Comparison of ENCODE assay signal across 9 mouse cellular contexts in genomic region chr2:31298814-31299213, GRCm38 (mm10). TPM values are rescaled to one million over a fixed set of nuclear protein-coding genes. Genes with fewer than 3 reads are reported as not detected.
A peak's percentile ranks its signal among the peaks of the same experiment; 100 is the strongest.
DNase-seq lines count a peak whose midpoint lies in the region; ATAC-seq and TF ChIP-seq lines count a peak whose summit lies in the region.
"Had no signal": no experiment of that assay in that cellular context is flagged by ENCODE, and none has a peak within 500 bp of the region (broad histone marks: within the 10 kb centered on the region; RNA-seq: fewer than 3 reads in every experiment).

No protein-coding gene starts in this region.

- DNase-seq in heart, postnatal 25 days (ENCODE audit: low spot score): no peak
- DNase-seq in MEL (ENCODE audit: low read depth, low spot score): peak; percentile 49
- DNase-seq in midbrain, embryonic 10.5 days (ENCODE audit: low spot score): no peak
- no peak for DNase-seq in layer of hippocampus, adult 9-10 months (ENCODE audit: low spot score)
- DNase-seq in left cerebral cortex, postnatal 10 days (ENCODE audit: extremely low spot score in 1 of 2, low spot score in 2 of 2): no peak
- DNase-seq in frontal cortex, adult 2 months (ENCODE audit: extremely low spot score in 1 of 2, low spot score in 1 of 2): no peak

- peak overlapping the region; percentile 74 for H3K4me2 ChIP-seq in heart, embryonic 14.5 days (ENCODE audit: low read length)
- peak overlapping the region; percentile 53 for H3K4me2 ChIP-seq in forebrain, embryonic 12.5 days

- WGBS in heart, embryonic 14.5 days: 23% methylated on average over 4 of the region's 4 CpGs
- 35% methylated on average over 4 of the region's 4 CpGs for WGBS in forebrain, embryonic 12.5 days
- 47% methylated on average over 4 of the region's 4 CpGs for WGBS in midbrain, embryonic 10.5 days

- H3K36me3 ChIP-seq in heart, embryonic 14.5 days (ENCODE audit: control insufficient read depth, insufficient read depth, low read length): peaks cover 5% of the 10 kb centered on the region
- H3K36me3 ChIP-seq in MEL (ENCODE audit: control insufficient read depth in 1 of 2, insufficient read depth in 2 of 2, low read length in 2 of 2): no peaks in the 10 kb centered on the region
- no peaks in the 10 kb centered on the region for H3K36me3 ChIP-seq in forebrain, embryonic 12.5 days (replicated peaks)
- H3K36me3 ChIP-seq in midbrain, embryonic 10.5 days: 0 out of 2 replicates have a peak, but pooled peaks cover 5% of the 10 kb centered on the region

- H3K9me3 ChIP-seq in heart, embryonic 14.5 days (ENCODE audit: control insufficient read depth, low read length): no peaks in the 10 kb centered on the region
- H3K9me3 ChIP-seq in MEL (replicated peaks; ENCODE audit: insufficient read depth, low read length): no peaks in the 10 kb centered on the region
- no peaks in the 10 kb centered on the region for H3K9me3 ChIP-seq in forebrain, embryonic 12.5 days
- H3K9me3 ChIP-seq in midbrain, embryonic 10.5 days (replicated peaks): no peaks in the 10 kb centered on the region

- ATAC-seq in heart, embryonic 14.5 days (ENCODE audit: insufficient number of reproducible peaks, insufficient read depth, low FRiP score, low read depth): no peak
- ATAC-seq in forebrain, embryonic 12.5 days (ENCODE audit: low FRiP score): no peak
- ATAC-seq: Patski had no signal

- no peak for TF ChIP-seq RAD21 in MEL (IDR thresholded peaks at IDR 0.05; ENCODE audit: low read depth, low read length)

- TF ChIP-seq POLR2A in MEL (IDR thresholded peaks at IDR 0.05; ENCODE audit: control insufficient read depth in 1 of 2, insufficient read depth in 1 of 2, low read depth in 1 of 2, low read length in 2 of 2, poor library complexity in 1 of 2): no peak

- TF ChIP-seq EP300 in MEL (IDR thresholded peaks at IDR 0.05; ENCODE audit: low read depth in 1 of 2, low read length in 2 of 2): no peak

- TF ChIP-seq CTCF in MEL (IDR thresholded peaks at IDR 0.05 in 2 of 3, conservative IDR thresholded peaks at IDR 0.05 in 1 of 3; ENCODE audit: control insufficient read depth in 1 of 3, insufficient read depth in 1 of 3, low read depth in 2 of 3, low read length in 3 of 3, poor library complexity in 1 of 3, severe bottlenecking in 1 of 3): no peak

- no peak overlapping the region for H3K9ac ChIP-seq in heart, embryonic 14.5 days (ENCODE audit: low read length)
- peak overlapping the region; percentile 62 for H3K9ac ChIP-seq in MEL (ENCODE audit: control insufficient read depth, low read depth, low read length, poor library complexity, severe bottlenecking)
- H3K9ac ChIP-seq in forebrain, embryonic 12.5 days: 0 out of 2 replicates have a peak overlapping the region, but pooled peaks have one; percentile 49

- H3K27me3 ChIP-seq in heart, embryonic 14.5 days (ENCODE audit: control insufficient read depth, insufficient read depth, low read length): no peaks in the 10 kb centered on the region
- H3K27me3 ChIP-seq in MEL (ENCODE audit: control insufficient read depth in 1 of 2, insufficient read depth in 2 of 2, low read length in 2 of 2): no peaks in the 10 kb centered on the region; a peak in 1 of 4 replicates
- H3K27me3 ChIP-seq in forebrain, embryonic 12.5 days: no peaks in the 10 kb centered on the region
- H3K27me3 ChIP-seq in midbrain, embryonic 10.5 days (ENCODE audit: low read depth, poor library complexity, severe bottlenecking): no peaks in the 10 kb centered on the region
- H3K27me3 ChIP-seq: Patski had no signal

- H3K27ac ChIP-seq in heart, embryonic 14.5 days (replicated peaks in 1 of 2; ENCODE audit: control insufficient read depth in 1 of 2, insufficient read depth in 1 of 2, low read depth in 2 of 2, low read length in 2 of 2): no peak overlapping the region
- H3K27ac ChIP-seq in MEL (ENCODE audit: control insufficient read depth, low read depth, low read length): no peak overlapping the region
- H3K27ac ChIP-seq in forebrain, embryonic 12.5 days: no peak overlapping the region
- peak overlapping the region; percentile 79 for H3K27ac ChIP-seq in midbrain, embryonic 10.5 days (replicated peaks)

- intact Hi-C loops in heart, postnatal 25 days (cut with DNase I): loop anchor here (5.0 kb wide), 1 partner anchor 83 kb away; no protein-coding TSS in a partner anchor
- intact Hi-C loops in left cerebral cortex, postnatal 10 days (cut with DNase I): loop anchor here (5.0 kb wide), 1 partner anchor 107 kb away; no protein-coding TSS in a partner anchor

- no peaks in the 10 kb centered on the region; the same call in 1 of the 2 replicates for H3K79me2 ChIP-seq in MEL (ENCODE audit: control insufficient read depth, insufficient read depth, low read length, poor library complexity)

- no peak overlapping the region; a peak in 1 of 4 replicates for H3K4me3 ChIP-seq in heart, embryonic 14.5 days (ENCODE audit: control insufficient read depth in 1 of 2, insufficient read depth in 1 of 2, low read depth in 1 of 2, low read length in 2 of 2)
- peak overlapping the region; percentile 80 to 99 for H3K4me3 ChIP-seq in MEL (ENCODE audit: control insufficient read depth in 1 of 2, insufficient read depth in 1 of 2, low read depth in 2 of 2, low read length in 2 of 2)
- peak overlapping the region; percentile 43 for H3K4me3 ChIP-seq in forebrain, embryonic 12.5 days (replicated peaks)
- H3K4me3 ChIP-seq in midbrain, embryonic 10.5 days: peak overlapping the region; percentile 57

- H3K4me1 ChIP-seq in heart, embryonic 14.5 days (ENCODE audit: control insufficient read depth in 2 of 2, insufficient read depth in 2 of 2, low read length in 2 of 2): peaks cover 4 to 10% of the 10 kb centered on the region in 2 experiments
- no peaks in the 10 kb centered on the region; a peak in 2 of 4 replicates for H3K4me1 ChIP-seq in MEL (ENCODE audit: control insufficient read depth in 1 of 2, insufficient read depth in 2 of 2, low read length in 2 of 2)
- peaks cover 14% of the 10 kb centered on the region for H3K4me1 ChIP-seq in forebrain, embryonic 12.5 days
- peaks cover 20% of the 10 kb centered on the region for H3K4me1 ChIP-seq in midbrain, embryonic 10.5 days

TF ChIP-seq in MEL, 35 proteins besides CTCF, POLR2A, EP300 and RAD21:
- TF ChIP-seq ZC3H11A (IDR thresholded peaks at IDR 0.05; ENCODE audit: low read depth, low read length) (no peak), TAL1 (IDR thresholded peaks at IDR 0.05; ENCODE audit: low read length) (no peak)

RNA-seq across cellular contexts. Expression of gene Hmcn2, which starts 15.4 kb away (rescaled TPM):
- polyA plus RNA-seq in heart, embryonic 14.5 days (2014; fragmentation: Nextera tagmentation; extraction: Ambion mirVana): 0.73 and 0.86 TPM in 2 replicates
- total RNA-seq in heart, postnatal 25 days (2021): 10 to 100 TPM; 13.2 to 14.5 TPM
- 0.03 TPM in 1 of 2 replicates, not detected in the other for total RNA-seq in MEL (2012; rRNA removed)
- polyA plus RNA-seq in MEL (2012; ENCODE audit: insufficient read depth in 1 of 2, insufficient read length in 2 of 2, low read depth in 1 of 2, low replicate concordance in 2 of 2, missing spikeins in 1 of 2): under 1 TPM in 1 of 2 experiments, not detected in 1; 0.18 TPM
- polyA plus RNA-seq in forebrain, embryonic 12.5 days (2016; fragmentation: Nextera tagmentation; extraction: Ambion mirVana): 0.08 and 0.09 TPM in 2 replicates
- 0.06 TPM in 1 of 2 replicates, not detected in the other for polyA plus RNA-seq in midbrain, embryonic 10.5 days (2016; fragmentation: Nextera tagmentation; extraction: Ambion mirVana)
- under 1 TPM; 0.22 to 0.39 TPM for total RNA-seq in left cerebral cortex, postnatal 10 days (2021)
- 2.0 TPM in 2 replicates for polyA plus RNA-seq in frontal cortex, adult 2 months (2012; rRNA removed)

RNA-seq across cellular contexts. Expression of gene Ncs1, which starts 53.2 kb away (rescaled TPM):
- polyA plus RNA-seq in heart, embryonic 14.5 days (2014; fragmentation: Nextera tagmentation; extraction: Ambion mirVana): 51.7 and 52.2 TPM in 2 replicates
- total RNA-seq in heart, postnatal 25 days (2021): 10 to 100 TPM; 11.3 to 11.6 TPM
- total RNA-seq in MEL (2012; rRNA removed): 10.5 and 14.5 TPM in 2 replicates
- 10 to 100 TPM in 1 of 2 experiments, not detected in 1; 17.6 TPM for polyA plus RNA-seq in MEL (2012; ENCODE audit: insufficient read depth in 1 of 2, insufficient read length in 2 of 2, low read depth in 1 of 2, low replicate concordance in 2 of 2, missing spikeins in 1 of 2)
- 65.3 and 70.0 TPM in 2 replicates for polyA plus RNA-seq in forebrain, embryonic 12.5 days (2016; fragmentation: Nextera tagmentation; extraction: Ambion mirVana)
- polyA plus RNA-seq in midbrain, embryonic 10.5 days (2016; fragmentation: Nextera tagmentation; extraction: Ambion mirVana): 48.6 and 66.5 TPM in 2 replicates
- 100 to 1,000 TPM; 151 to 156 TPM for total RNA-seq in left cerebral cortex, postnatal 10 days (2021)
- polyA plus RNA-seq in frontal cortex, adult 2 months (2012; rRNA removed): 154 and 159 TPM in 2 replicates

Comparison
In these comparisons a context has a peak if more than half of its experiments do, and no peak if none do; other contexts are left out.
1. H3K4me3 ChIP-seq: peak in MEL (2 of 2), forebrain, embryonic 12.5 days (single experiment) and midbrain, embryonic 10.5 days (single experiment); none in heart, embryonic 14.5 days (0 of 2).